Mouse (Mus musculus) liver, embryonic 11.5 days (tissue): Measurements from ENCODE around the gene a. TPM values are rescaled to one million over a fixed set of nuclear protein-coding genes. Genes with fewer than 3 reads are reported as not detected.

Experiments used
- ATAC-seq: fragments of 200-750 bp; cut with Nextera tagmentation; replicated peaks from 2 replicates; pipeline ENCODE4 v1.8.0; 2017; ENCODE audit warnings: moderate number of reproducible peaks, mild to moderate bottlenecking, moderate TSS enrichment, moderate library complexity; ENCODE audit not compliant: low FRiP score
- DNase-seq: peaks from one replicate; pipeline ENCODE4 v3.0.0-alpha.2; 2017; ENCODE audit warnings: low spot score
- H3K27ac ChIP-seq: fragments of 300-500 bp; sonication (generic); 2 replicates; pipeline ENCODE4 v1.5.1; 2014; ENCODE audit warnings: mild to moderate bottlenecking, low read depth, low read length, control low read depth
- H3K27me3 ChIP-seq: fragments of 300-500 bp; sonication (generic); replicated peaks from 2 replicates; pipeline ENCODE4 v1.6.1; 2014; ENCODE audit warnings: low read length, mixed read lengths; ENCODE audit not compliant: control insufficient read depth, insufficient read depth
- H3K36me3 ChIP-seq: fragments of 300-500 bp; sonication (generic); 2 replicates; pipeline ENCODE4 v1.6.1; 2014; ENCODE audit warnings: mild to moderate bottlenecking, low read length, moderate library complexity, mixed read lengths; ENCODE audit not compliant: control insufficient read depth, insufficient read depth
- H3K4me1 ChIP-seq: fragments of 300-500 bp; sonication (generic); replicated peaks from 2 replicates; pipeline ENCODE4 v1.6.1; 2014; ENCODE audit warnings: low read length, mixed read lengths; ENCODE audit not compliant: control insufficient read depth, insufficient read depth
- H3K4me2 ChIP-seq: fragments of 300-500 bp; sonication (generic); 2 replicates; pipeline ENCODE4 v1.6.1; 2014; ENCODE audit warnings: mild to moderate bottlenecking, control low read depth, moderate library complexity
- H3K4me3 ChIP-seq: fragments of 300-500 bp; sonication (generic); 2 replicates; pipeline ENCODE4 v1.5.1; 2014; ENCODE audit warnings: low read depth, low read length, control low read depth
- H3K9ac ChIP-seq: fragments of 300-500 bp; sonication (generic); 2 replicates; pipeline ENCODE4 v1.6.1; 2014; ENCODE audit warnings: low read depth, low read length, control low read depth
- H3K9me3 ChIP-seq: fragments of 300-500 bp; sonication (generic); 2 replicates; pipeline ENCODE4 v1.6.1; 2016; ENCODE audit warnings: low read length, inconsistent platforms, mixed read lengths; ENCODE audit not compliant: control insufficient read depth
- WGBS: fragments of 180-500 bp; shearing (Covaris S2); extraction: QIAGEN DNeasy Blood & Tissue Kit; methylation state at CpG from one replicate; pipeline ENCODE4 v1.1.7; 2014; 5-methylcytosine and 5-hydroxymethylcytosine counted together
- polyA plus RNA-seq: library from polyadenylated mRNA; unstranded; fragments of >200 nt; fragmentation: Nextera tagmentation; extraction: Ambion mirVana; gene quantifications from 2 replicates; pipeline ENCODE4 v1.2.1, GENCODE M21; 2014

a gene
- polyA plus RNA-seq, 1 experiment from 2014 or later: 0.62 TPM

DNA sequence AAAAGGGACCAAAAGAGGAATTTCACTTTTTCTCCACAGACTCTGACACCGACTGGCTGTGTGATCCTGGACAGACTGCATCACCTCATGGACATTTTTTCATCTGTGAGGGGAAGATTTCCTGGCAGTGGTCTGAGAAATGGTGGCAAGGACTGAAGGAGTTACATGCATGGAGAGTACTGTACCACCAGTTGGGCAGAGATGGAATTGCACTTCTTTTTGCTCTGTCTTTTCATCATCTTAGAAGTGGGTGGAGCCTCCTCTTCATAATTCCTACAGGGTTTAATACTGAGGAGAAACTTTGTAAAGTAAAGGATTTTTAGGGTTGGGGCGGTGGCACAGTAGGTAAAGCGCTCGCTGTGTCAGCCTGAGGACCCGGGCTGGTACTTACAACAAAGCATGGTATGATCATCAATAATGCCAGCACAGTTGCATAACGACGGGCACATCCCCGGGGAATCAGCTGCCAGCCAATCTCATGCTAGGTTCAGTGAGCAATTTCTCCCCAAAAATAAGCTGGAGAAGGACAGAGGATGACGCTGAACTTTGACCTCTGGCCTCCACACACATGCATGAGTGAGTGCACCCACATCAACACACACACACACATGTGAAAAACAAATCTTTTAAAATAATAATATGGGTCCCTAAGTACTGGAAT lies 307.6 kb downstream of the a start:
- H3K4me3 ChIP-seq: no peak overlapping the region
- no peaks in the 10 kb centered on the region for H3K9me3 ChIP-seq
- WGBS: 82% methylated on average over 9 of the region's 9 CpGs
- no peak overlapping the region for H3K9ac ChIP-seq
- H3K4me2 ChIP-seq: no peak overlapping the region
- H3K27ac ChIP-seq: no peak overlapping the region
- ATAC-seq (no peak), DNase-seq (no peak)
- H3K36me3 ChIP-seq: no peaks in the 10 kb centered on the region
- H3K4me1 ChIP-seq: no peaks in the 10 kb centered on the region; the same call in 1 of the 2 replicates
- no peaks in the 10 kb centered on the region for H3K27me3 ChIP-seq

DNA sequence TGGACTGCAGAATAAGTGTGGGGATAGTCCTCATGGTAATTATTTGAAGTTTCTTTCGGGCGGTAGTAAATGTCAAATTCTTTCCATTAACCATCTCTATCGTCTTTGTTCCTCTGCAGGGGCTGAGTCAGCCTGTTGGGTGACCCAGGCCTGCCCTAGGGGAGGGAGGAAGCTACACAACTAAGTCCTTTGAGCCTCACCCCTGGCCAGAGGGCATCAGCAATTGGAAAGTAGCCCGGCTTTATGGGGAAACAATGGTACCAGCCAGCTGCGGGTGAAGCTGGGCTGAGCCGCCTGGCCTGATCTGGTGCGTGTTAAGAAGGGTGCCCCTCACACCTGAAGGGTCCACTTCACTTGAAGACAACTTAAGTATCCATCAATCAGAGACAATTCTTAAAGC lies 308.2 kb downstream of the a start:
- 80% methylated on average over 7 of the region's 7 CpGs for WGBS

DNA sequence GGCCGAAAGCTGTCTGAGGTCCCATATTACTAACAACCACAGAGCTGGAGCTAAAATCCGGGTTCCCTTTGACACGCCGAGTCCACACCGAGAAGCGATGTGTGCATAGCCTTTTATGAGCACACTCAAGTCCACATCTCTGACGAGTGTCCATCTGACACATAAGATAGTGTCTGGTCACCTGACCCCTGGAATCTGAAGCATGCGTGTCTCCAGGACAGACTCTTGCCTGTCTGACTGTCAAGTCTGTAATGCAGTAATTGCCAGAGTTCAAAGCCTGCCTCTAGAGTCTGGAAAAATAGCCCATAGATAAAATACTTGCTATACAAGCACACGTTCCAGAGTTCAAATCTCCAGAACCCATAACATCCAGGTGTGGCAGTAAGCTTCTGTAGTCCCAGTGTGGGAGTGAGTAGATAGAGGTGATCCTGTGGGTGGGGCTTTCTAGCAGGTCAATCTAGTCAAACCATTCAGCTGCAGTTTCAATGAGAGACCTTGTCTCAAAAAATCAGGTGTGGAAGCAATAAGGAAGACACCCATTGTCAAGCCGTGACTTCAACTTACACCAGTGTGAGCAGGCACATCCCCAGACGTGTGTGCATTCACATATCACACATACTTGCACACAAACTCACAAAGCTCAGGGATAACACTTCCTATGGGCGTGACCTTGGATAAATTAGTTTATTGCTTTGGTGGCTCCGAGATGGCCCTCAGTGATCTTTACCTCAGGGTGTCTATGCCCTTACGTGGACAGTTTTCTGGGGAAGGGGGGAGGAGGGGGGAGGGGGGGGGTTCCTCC lies 309.0 kb downstream of the a start:
- no peak overlapping the region for H3K27ac ChIP-seq
- ATAC-seq (no peak), DNase-seq (no peak)
- 76% methylated on average over 14 of the region's 14 CpGs for WGBS
- no peaks in the 10 kb centered on the region for H3K27me3 ChIP-seq
- H3K4me3 ChIP-seq: no peak overlapping the region
- H3K4me2 ChIP-seq: no peak overlapping the region
- no peaks in the 10 kb centered on the region; the same call in 1 of the 2 replicates for H3K4me1 ChIP-seq
- no peak overlapping the region for H3K9ac ChIP-seq
- no peaks in the 10 kb centered on the region for H3K36me3 ChIP-seq
- H3K9me3 ChIP-seq: no peaks in the 10 kb centered on the region

More for the DNA sequence above, 308.2 kb downstream of the a start:
- Histone ChIP-seq H3K4me3 (no peak overlapping the region), H3K27me3 (no peaks in the 10 kb centered on the region), H3K4me2 (no peak overlapping the region), H3K9me3 (no peaks in the 10 kb centered on the region), H3K27ac (no peak overlapping the region), H3K36me3 (no peaks in the 10 kb centered on the region), H3K4me1 (no peaks in the 10 kb centered on the region; the same call in 1 of the 2 replicates), H3K9ac (no peak overlapping the region)
- no peak for ATAC-seq
- no peak for DNase-seq

Other genes starting within 250 kb of the a start
- 1.0 and 1.8 TPM in 2 replicates for gene 1700003F12Rik, start 244.3 kb upstream of the a start, polyA plus RNA-seq
- 0.25 TPM in 1 of 2 replicates, not detected in the other for gene Actl10, start 239.6 kb upstream of the a start, polyA plus RNA-seq
- 1.9 and 2.4 TPM in 2 replicates for gene Necab3, start 232.5 kb upstream of the a start, polyA plus RNA-seq
- gene E2f1, start 221.5 kb upstream of the a start, polyA plus RNA-seq: 12.6 and 14.0 TPM in 2 replicates
- gene Pxmp4, start 187.7 kb upstream of the a start, polyA plus RNA-seq: 25.2 and 25.6 TPM in 2 replicates
- gene Zfp341, start 178.1 kb upstream of the a start, polyA plus RNA-seq: 1.3 and 1.5 TPM in 2 replicates
- not detected in 2 replicates for gene 4930519P11Rik, start 178.0 kb upstream of the a start, polyA plus RNA-seq
- gene Chmp4b, start 139.7 kb upstream of the a start, polyA plus RNA-seq: 9.3 and 10.9 TPM in 2 replicates
- not detected in 2 replicates for gene Gm14214, start 21.4 kb upstream of the a start, polyA plus RNA-seq
- 59.5 and 66.2 TPM in 2 replicates for gene Raly, start 306 bp upstream of the a start, polyA plus RNA-seq
- 174 and 183 TPM in 2 replicates for gene Eif2s2, start 101.5 kb downstream of the a start, polyA plus RNA-seq
- gene Gm14226, start 226.9 kb downstream of the a start, polyA plus RNA-seq: 1.8 and 3.1 TPM in 2 replicates